Mouse (Mus musculus): ENCODE results near the gene Nat8f4. TPM values are rescaled to one million over a fixed set of nuclear protein-coding genes. Genes with fewer than 3 reads are reported as not detected.

The Nat8f4 gene
- polyA plus RNA-seq, 1 experiment from 2014 or later, result 6.1 TPM

- WGBS, result 75% methylated on average over 3 of the region's 3 CpGs
- no peak overlapping the region for H3K4me2 ChIP-seq
- no peak overlapping the region for H3K27ac ChIP-seq
- no peaks in the 10 kb centered on the region for H3K27me3 ChIP-seq (replicated peaks)
- no peak for ATAC-seq (replicated peaks)
- no peaks in the 10 kb centered on the region for H3K4me1 ChIP-seq
- H3K4me3 ChIP-seq, result no peak overlapping the region
- H3K36me3 ChIP-seq (replicated peaks), result no peaks in the 10 kb centered on the region
- no peak overlapping the region for H3K9ac ChIP-seq
- H3K9me3 ChIP-seq, result no peaks in the 10 kb centered on the region
Measured at GRCm38 (mm10) chr6:85853481-85853880, 51.2 kb downstream of the Nat8f4 start.

GRCm38 (mm10) chr6:85851062-85851773 lies 53.5 kb downstream of the Nat8f4 start:
- no peak for ATAC-seq (replicated peaks)
- Histone ChIP-seq H3K9me3 (no peaks in the 10 kb centered on the region), H3K4me1 (no peaks in the 10 kb centered on the region), H3K9ac (no peak overlapping the region), H3K4me3 (no peak overlapping the region), H3K4me2 (no peak overlapping the region), H3K27ac (no peak overlapping the region), H3K36me3 (replicated peaks) (no peaks in the 10 kb centered on the region), H3K27me3 (replicated peaks) (no peaks in the 10 kb centered on the region)
- WGBS, result 94% methylated on average over 7 of the region's 7 CpGs

- Histone ChIP-seq H3K4me2 (no peak overlapping the region), H3K4me1 (no peaks in the 10 kb centered on the region), H3K27me3 (replicated peaks) (no peaks in the 10 kb centered on the region), H3K36me3 (replicated peaks) (no peaks in the 10 kb centered on the region), H3K4me3 (no peak overlapping the region), H3K9me3 (no peaks in the 10 kb centered on the region), H3K27ac (no peak overlapping the region), H3K9ac (no peak overlapping the region)
- 26% methylated on average over 2 of the region's 2 CpGs for WGBS
- ATAC-seq (replicated peaks), result no peak
Measured at GRCm38 (mm10) chr6:85849240-85849639, 55.4 kb downstream of the Nat8f4 start.

Other genes with a start within 250 kb of the Nat8f4 start
- not detected in 2 replicates for gene Nat8f7, start 191.7 kb downstream of the Nat8f4 start, polyA plus RNA-seq (2015; fragmentation: Nextera tagmentation; extraction: Ambion mirVana)
- gene Nat8f3, start 139.1 kb downstream of the Nat8f4 start, polyA plus RNA-seq (2015; fragmentation: Nextera tagmentation; extraction: Ambion mirVana), result 0.28 and 0.36 TPM in 2 replicates
- not detected in 2 replicates for gene Nat8f6, start 83.9 kb downstream of the Nat8f4 start, polyA plus RNA-seq (2015; fragmentation: Nextera tagmentation; extraction: Ambion mirVana)
- 0.18 and 0.35 TPM in 2 replicates for gene Nat8f5, start 83.9 kb downstream of the Nat8f4 start, polyA plus RNA-seq (2015; fragmentation: Nextera tagmentation; extraction: Ambion mirVana)
- 0.26 TPM in 1 of 2 replicates, not detected in the other for gene Nat8, start 72.8 kb downstream of the Nat8f4 start, polyA plus RNA-seq (2015; fragmentation: Nextera tagmentation; extraction: Ambion mirVana)
- gene Nat8f2, start 35.7 kb downstream of the Nat8f4 start, polyA plus RNA-seq (2015; fragmentation: Nextera tagmentation; extraction: Ambion mirVana), result 0.05 TPM in 1 of 2 replicates, not detected in the other
- 39.8 and 49.5 TPM in 2 replicates for gene Tprkb, start 7.0 kb upstream of the Nat8f4 start, polyA plus RNA-seq (2015; fragmentation: Nextera tagmentation; extraction: Ambion mirVana)
- 19.0 and 22.5 TPM in 2 replicates for gene Nat8f1, start 10.8 kb upstream of the Nat8f4 start, polyA plus RNA-seq (2015; fragmentation: Nextera tagmentation; extraction: Ambion mirVana)
- 53.9 and 60.8 TPM in 2 replicates for gene Dusp11, start 56.8 kb upstream of the Nat8f4 start, polyA plus RNA-seq (2015; fragmentation: Nextera tagmentation; extraction: Ambion mirVana)
- not detected in 2 replicates for gene Figla, start 111.3 kb upstream of the Nat8f4 start, polyA plus RNA-seq (2015; fragmentation: Nextera tagmentation; extraction: Ambion mirVana)
- 206 and 209 TPM in 2 replicates for gene Add2, start 123.8 kb upstream of the Nat8f4 start, polyA plus RNA-seq (2015; fragmentation: Nextera tagmentation; extraction: Ambion mirVana)

Data from midbrain, embryonic 15.5 days (tissue).